Mouse (Mus musculus) CH12.LX (cell line): ENCODE measurements around the gene F2rl1. TPM values are rescaled to one million over a fixed set of nuclear protein-coding genes. Genes with fewer than 3 reads are reported as not detected.

ENCODE experiments used
- DNase-seq: peaks from one replicate; pipeline ENCODE4 v3.0.0-alpha.2; 2013; ENCODE audit errors: extremely low read depth
- H3K27ac ChIP-seq: 2 replicates; pipeline ENCODE4 v1.5.1; 2012; ENCODE audit warnings: low read depth, mild to moderate bottlenecking, control low read depth, moderate library complexity; ENCODE audit not compliant: insufficient read depth
- H3K27me3 ChIP-seq: replicated peaks from 2 replicates; pipeline ENCODE3; 2012; ENCODE audit warnings: inconsistent platforms
- H3K36me3 ChIP-seq, 2 experiments: replicated peaks in 1 of 2; 2 replicates each; pipeline versions ENCODE3 to v1.6.1; 2012; ENCODE audit warnings: inconsistent platforms in 1 of 2, low read length in 1 of 2, mild to moderate bottlenecking in 1 of 2, mixed read lengths in 1 of 2, moderate library complexity in 1 of 2; ENCODE audit not compliant: control insufficient read depth in 1 of 2, insufficient read depth in 1 of 2
- H3K4me1 ChIP-seq, 2 experiments: 2 replicates each; pipeline ENCODE4 v1.6.1; 2012; ENCODE audit warnings: inconsistent platforms in 1 of 2, moderate library complexity in 1 of 2; ENCODE audit not compliant: insufficient read depth in 2 of 2, control insufficient read depth in 1 of 2
- H3K4me2 ChIP-seq: 2 replicates; pipeline ENCODE4 v1.6.1; 2012; ENCODE audit warnings: low read depth, mild to moderate bottlenecking, control low read depth; ENCODE audit not compliant: poor library complexity, insufficient read depth, severe bottlenecking
- H3K4me3 ChIP-seq, 3 experiments: fragments of 150-350 bp in 1 of 3; sonication (generic) in 1 of 3; replicated peaks in 1 of 3; 2 replicates each; pipeline versions ENCODE3 to v1.5.1; 2011 to 2012; ENCODE audit warnings: low read depth in 2 of 3, low read length in 2 of 3, mild to moderate bottlenecking in 2 of 3, moderate library complexity in 2 of 3, control low read depth in 1 of 3, improper control_type of control experiment in 1 of 3, inconsistent platforms in 1 of 3, mixed read lengths in 1 of 3; ENCODE audit not compliant: poor library complexity in 1 of 3
- H3K79me2 ChIP-seq: replicated peaks from 2 replicates; pipeline ENCODE4 v1.6.1; 2012; ENCODE audit warnings: mild to moderate bottlenecking, moderate library complexity; ENCODE audit not compliant: control insufficient read depth, poor library complexity, insufficient read depth, severe bottlenecking; ENCODE audit errors: extremely low read depth
- H3K9ac ChIP-seq: 2 replicates; pipeline ENCODE4 v1.6.1; 2012; ENCODE audit warnings: low read depth, mild to moderate bottlenecking, control low read depth, moderate library complexity; ENCODE audit not compliant: insufficient read depth
- H3K9me3 ChIP-seq: replicated peaks from 2 replicates; pipeline ENCODE3; 2012; ENCODE audit warnings: low read length, inconsistent platforms, mixed read lengths
- BHLHE40 ChIP-seq: IDR thresholded peaks from 2 replicates; pipeline ENCODE4 v1.6.1; 2011; ENCODE audit warnings: mild to moderate bottlenecking, low read depth, low read length, improper control_type of control experiment
- CTCF ChIP-seq, 2 experiments: IDR thresholded peaks in 1 of 2; conservative IDR thresholded peaks in 1 of 2; 2 replicates each; pipeline ENCODE4 v1.5.1; 2011 to 2012; ENCODE audit warnings: low read depth in 2 of 2, low read length in 2 of 2, improper control_type of control experiment in 1 of 2, inconsistent platforms in 1 of 2, mild to moderate bottlenecking in 1 of 2, moderate library complexity in 1 of 2
- E2F4 ChIP-seq: IDR thresholded peaks from 2 replicates; pipeline ENCODE4 v1.6.1; 2011; ENCODE audit warnings: low read depth, low read length, improper control_type of control experiment; ENCODE audit not compliant: insufficient replicate concordance
- EP300 ChIP-seq: IDR thresholded peaks from 2 replicates; pipeline ENCODE4 v1.6.1; 2011; ENCODE audit warnings: low read length, improper control_type of control experiment
- GABPA ChIP-seq: IDR thresholded peaks from 2 replicates; pipeline ENCODE4 v1.6.1; 2012; ENCODE audit warnings: low read depth, low read length, improper control_type of control experiment, inconsistent platforms; ENCODE audit not compliant: insufficient replicate concordance
- HCFC1 ChIP-seq: IDR thresholded peaks from 2 replicates; pipeline ENCODE4 v1.6.1; 2012; ENCODE audit warnings: low read depth, mild to moderate bottlenecking, inconsistent platforms, low read length, improper control_type of control experiment
- JUN ChIP-seq: IDR thresholded peaks from 2 replicates; pipeline ENCODE4 v1.6.1; 2011; ENCODE audit warnings: low read depth, mild to moderate bottlenecking, low read length, improper control_type of control experiment, moderate library complexity; ENCODE audit not compliant: insufficient read depth
- JUND ChIP-seq: conservative IDR thresholded peaks from 2 replicates; pipeline ENCODE4 v1.6.1; 2011; ENCODE audit warnings: low read depth, low read length, improper control_type of control experiment
- KAT2A ChIP-seq: IDR thresholded peaks from 2 replicates; pipeline ENCODE4 v1.6.1; 2012; ENCODE audit warnings: low read length, improper control_type of control experiment, inconsistent platforms; ENCODE audit not compliant: insufficient replicate concordance
- MAX ChIP-seq: IDR thresholded peaks from 2 replicates; pipeline ENCODE4 v1.6.1; 2011; ENCODE audit warnings: low read length, improper control_type of control experiment
- MAZ ChIP-seq: IDR thresholded peaks from 2 replicates; pipeline ENCODE4 v1.6.1; 2012; ENCODE audit warnings: low read depth, mild to moderate bottlenecking, inconsistent platforms, low read length, improper control_type of control experiment, moderate library complexity
- MEF2A ChIP-seq: IDR thresholded peaks from 2 replicates; pipeline ENCODE4 v1.6.1; 2014; ENCODE audit warnings: low read depth, mild to moderate bottlenecking, inconsistent platforms, low read length, improper control_type of control experiment, borderline replicate concordance
- MYC ChIP-seq: IDR thresholded peaks from 2 replicates; pipeline ENCODE4 v1.6.1; 2011; ENCODE audit warnings: low read depth, mild to moderate bottlenecking, improper control_type of control experiment, low read length
- NELFE ChIP-seq: IDR thresholded peaks from 2 replicates; pipeline ENCODE4 v1.6.1; 2011; ENCODE audit warnings: low read depth, low read length, improper control_type of control experiment
- NRF1 ChIP-seq: IDR thresholded peaks from 2 replicates; pipeline ENCODE4 v1.6.1; 2014; ENCODE audit warnings: low read depth, mild to moderate bottlenecking, inconsistent platforms, low read length, improper control_type of control experiment, moderate library complexity
- PAX5 ChIP-seq: IDR thresholded peaks from 2 replicates; pipeline ENCODE4 v1.6.1; 2012; ENCODE audit warnings: low read length, inconsistent platforms, mixed read lengths
- POLR2A ChIP-seq: IDR thresholded peaks from 2 replicates; pipeline ENCODE4 v1.6.1; 2011; ENCODE audit warnings: low read depth, mild to moderate bottlenecking, improper control_type of control experiment, low read length
- POLR2AphosphoS2 ChIP-seq: IDR thresholded peaks from 2 replicates; pipeline ENCODE4 v1.6.1; 2011; ENCODE audit warnings: low read depth, low read length, improper control_type of control experiment
- RAD21 ChIP-seq: IDR thresholded peaks from 2 replicates; pipeline ENCODE4 v1.6.1; 2011; ENCODE audit warnings: low read depth, mild to moderate bottlenecking, low read length, improper control_type of control experiment, moderate library complexity
- RCOR1 ChIP-seq: conservative IDR thresholded peaks from 2 replicates; pipeline ENCODE4 v1.6.1; 2012; ENCODE audit warnings: low read depth, mild to moderate bottlenecking, inconsistent platforms, low read length, improper control_type of control experiment
- SIN3A ChIP-seq: IDR thresholded peaks from 2 replicates; pipeline ENCODE4 v1.6.1; 2012; ENCODE audit warnings: low read length, improper control_type of control experiment, inconsistent platforms
- TBP ChIP-seq: conservative IDR thresholded peaks from 2 replicates; pipeline ENCODE4 v1.6.1; 2011; ENCODE audit warnings: low read depth, low read length, improper control_type of control experiment
- TCF12 ChIP-seq: IDR thresholded peaks from 2 replicates; pipeline ENCODE4 v1.6.1; 2014; ENCODE audit warnings: low read depth, mild to moderate bottlenecking, inconsistent platforms, low read length, improper control_type of control experiment
- USF2 ChIP-seq: conservative IDR thresholded peaks from 2 replicates; pipeline ENCODE4 v1.6.1; 2011; ENCODE audit warnings: low read depth, low read length, improper control_type of control experiment
- ZC3H11A ChIP-seq: IDR thresholded peaks from 2 replicates; pipeline ENCODE4 v1.6.1; 2012; ENCODE audit warnings: low read depth, mild to moderate bottlenecking, inconsistent platforms, low read length, improper control_type of control experiment
- dilution Hi-C: fragments of 300-500 bp; cut with MboI; formaldehyde crosslinking; loops from 2 replicates; pipeline ENCODE4 v1.14.3; 2020; ENCODE audit warnings: low sequenced_read_pairs; ENCODE audit not compliant: extremely low pct_unique_long_range_greater_than_20kb, extremely low pct_ligation_motif_present
- in situ Hi-C: fragments of 300-500 bp; cut with MboI; formaldehyde crosslinking; loops from 3 replicates; pipeline ENCODE4 v1.14.3; 2019; ENCODE audit warnings: low sequenced_read_pairs, low pct_ligation_motif_present, low pct_unique_long_range_greater_than_20kb, mixed read lengths
- polyA plus RNA-seq: library from polyadenylated mRNA; unstranded; fragments of >175 nt; gene quantifications from 2 replicates; pipeline ENCODE4 v1.2.1, GENCODE M21; 2012; ENCODE audit warnings: low read depth; ENCODE audit not compliant: insufficient read length
- total RNA-seq, 2 experiments: library from RNA; depleted of rRNA; stranded (reverse); fragments of 300-350 nt in 1 of 2; fragments of >200 nt in 1 of 2; gene quantifications; 2 replicates each; pipeline ENCODE4 v1.2.3; 2012 to 2014

Gene F2rl1
- total and polyA plus RNA-seq, 3 experiments, result not detected

GRCm38 (mm10) chr13:95524424-95524673 is 678 bp downstream of the F2rl1 start:
- Histone ChIP-seq H3K4me1 (no peaks in the 10 kb centered on the region), H3K36me3 (no peaks in the 10 kb centered on the region), H3K27ac (no peak overlapping the region), H3K27me3 (peaks cover 2% of the 10 kb centered on the region), H3K4me3 (no peak overlapping the region), H3K9me3 (peaks cover 6% of the 10 kb centered on the region), H3K4me2 (no peak overlapping the region), H3K9ac (no peak overlapping the region), H3K79me2 (no peaks in the 10 kb centered on the region)
- in situ Hi-C loops, result no loop called here
- dilution Hi-C loops, result no loop called here
- DNase-seq, result no peak
- no peak for TF ChIP-seq MEF2A
- no peak for TF ChIP-seq BHLHE40
- TF ChIP-seq NELFE, result no peak
- no peak for TF ChIP-seq SIN3A
- TF ChIP-seq USF2, result no peak
- TF ChIP-seq POLR2AphosphoS2, result no peak
- TF ChIP-seq TBP, result no peak
- TF ChIP-seq NRF1, result no peak
- no peak for TF ChIP-seq ZC3H11A
- no peak for TF ChIP-seq E2F4
- no peak for TF ChIP-seq POLR2A
- no peak for TF ChIP-seq MAZ
- TF ChIP-seq GABPA, result no peak
- TF ChIP-seq CTCF (conservative IDR thresholded peaks at IDR 0.05 in 1 of 2, IDR thresholded peaks at IDR 0.05 in 1 of 2; ENCODE audit: low read depth in 2 of 2, low read length in 2 of 2), result no peak
- no peak for TF ChIP-seq KAT2A

- Histone ChIP-seq H3K27me3 (peaks cover 2% of the 10 kb centered on the region), H3K9me3 (peaks cover 6% of the 10 kb centered on the region), H3K4me1 (no peaks in the 10 kb centered on the region), H3K4me3 (no peak overlapping the region), H3K9ac (no peak overlapping the region), H3K79me2 (no peaks in the 10 kb centered on the region), H3K27ac (no peak overlapping the region), H3K4me2 (no peak overlapping the region), H3K36me3 (no peaks in the 10 kb centered on the region)
- dilution Hi-C loops (no loop called here), in situ Hi-C loops (no loop called here)
- no peak for TF ChIP-seq MYC
- no peak for TF ChIP-seq MAX
- no peak for TF ChIP-seq TCF12
- TF ChIP-seq RCOR1, result no peak
- TF ChIP-seq HCFC1, result no peak
- TF ChIP-seq GABPA, result no peak
- no peak for TF ChIP-seq JUN
- no peak for TF ChIP-seq RAD21
- no peak for TF ChIP-seq ZC3H11A
- TF ChIP-seq JUND, result no peak
- no peak for TF ChIP-seq PAX5
- TF ChIP-seq USF2, result no peak
- no peak for TF ChIP-seq EP300
- TF ChIP-seq CTCF (conservative IDR thresholded peaks at IDR 0.05 in 1 of 2, IDR thresholded peaks at IDR 0.05 in 1 of 2; ENCODE audit: low read depth in 2 of 2, low read length in 2 of 2), result no peak
- no peak for TF ChIP-seq POLR2A
- no peak for DNase-seq
These were observed 1.2 kb downstream of the F2rl1 start for GRCm38 (mm10) chr13:95523659-95524423.
